Mouse (Mus musculus): ENCODE measurements at regions not wholly inside any gene's neighbourhood (a gene's known extent, or its start where the extent isn't known, plus 50 kb on each side); places are given as distances from the start of the nearest gene placed in this dataset.

DNA sequence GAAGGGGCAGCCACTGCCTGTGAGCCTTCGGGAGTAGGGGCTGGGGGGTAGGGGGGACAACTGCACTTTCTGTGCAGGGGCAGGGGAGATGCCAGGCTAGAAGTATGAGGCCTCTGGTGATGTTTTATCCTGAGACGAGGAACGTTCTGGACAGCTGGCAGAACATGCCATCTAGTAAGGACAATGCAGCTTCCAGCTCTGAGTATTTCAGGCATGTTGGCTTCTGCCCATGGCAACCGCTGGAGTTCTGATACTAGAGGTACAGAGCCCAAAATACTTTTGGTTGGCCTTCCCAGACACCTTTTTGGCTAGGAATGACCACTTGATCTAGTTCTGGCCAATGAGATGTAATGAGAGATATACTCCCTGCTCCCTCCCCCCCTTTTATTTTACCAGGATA lies 52.5 kb upstream of the Irx3 start:
- Histone ChIP-seq H3K4me1 (ENCODE audit: insufficient read depth, low read depth, low read length) (no peaks in the 10 kb centered on the region), H3K9me3 (ENCODE audit: low read length) (no peaks in the 10 kb centered on the region), H3K27me3 (replicated peaks; ENCODE audit: insufficient read depth, low read length) (no peaks in the 10 kb centered on the region), H3K9ac (replicated peaks; ENCODE audit: low read depth) (no peak overlapping the region), H3K36me3 (ENCODE audit: insufficient read depth, low read length) (no peaks in the 10 kb centered on the region), H3K4me3 (ENCODE audit: low read depth, low read length) (no peak overlapping the region), H3K27ac (ENCODE audit: low read length) (no peak overlapping the region), H3K4me2 (replicated peaks; ENCODE audit: low read depth, low read length) (no peak overlapping the region)
- TF ChIP-seq EP300 (IDR thresholded peaks at IDR 0.05) = no peak
- no peak for TF ChIP-seq CTCF (IDR thresholded peaks at IDR 0.05)
- 82% methylated on average over 4 of the region's 4 CpGs for whole genome bisulfite sequencing
- no peak for DNase-seq (ENCODE audit: low spot score)
- ATAC-seq = no peak

DNA sequence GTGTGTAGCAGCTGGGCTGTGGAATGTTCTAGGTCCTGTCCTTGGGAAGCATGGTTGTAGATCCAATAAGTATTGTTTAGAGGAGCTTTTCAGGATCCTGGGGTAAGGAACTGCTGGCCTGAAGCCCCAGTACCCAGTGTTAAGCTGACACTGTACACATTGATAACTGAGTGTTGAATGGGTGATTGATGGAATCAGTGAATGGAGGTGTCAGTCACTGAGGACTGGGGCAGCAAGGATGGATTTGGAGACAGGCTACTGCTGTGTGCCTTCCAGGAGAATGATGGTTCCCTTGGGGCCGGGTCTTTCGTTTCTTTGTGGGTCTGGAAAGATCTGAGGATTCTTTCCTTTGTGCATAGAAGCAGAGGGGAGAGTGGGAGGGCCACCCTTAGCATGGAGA lies 51.9 kb upstream of the Irx3 start:
- no peak for DNase-seq (ENCODE audit: low spot score)
- no peaks in the 10 kb centered on the region for H3K4me1 ChIP-seq (ENCODE audit: insufficient read depth, low read depth, low read length)
- H3K9ac ChIP-seq (replicated peaks; ENCODE audit: low read depth) = no peak overlapping the region
- H3K27me3 ChIP-seq (replicated peaks; ENCODE audit: insufficient read depth, low read length) = no peaks in the 10 kb centered on the region
- H3K9me3 ChIP-seq (ENCODE audit: low read length) = no peaks in the 10 kb centered on the region
- H3K36me3 ChIP-seq (ENCODE audit: insufficient read depth, low read length) = no peaks in the 10 kb centered on the region
- no peak for ATAC-seq
- no peak overlapping the region for H3K4me2 ChIP-seq (replicated peaks; ENCODE audit: low read depth, low read length)
- WGBS = 39% methylated on average over 2 of the region's 2 CpGs
- H3K27ac ChIP-seq (ENCODE audit: low read length) = no peak overlapping the region
- no peak overlapping the region for H3K4me3 ChIP-seq (ENCODE audit: low read depth, low read length)
- TF ChIP-seq CTCF (IDR thresholded peaks at IDR 0.05) (no peak), EP300 (IDR thresholded peaks at IDR 0.05) (no peak)

DNA sequence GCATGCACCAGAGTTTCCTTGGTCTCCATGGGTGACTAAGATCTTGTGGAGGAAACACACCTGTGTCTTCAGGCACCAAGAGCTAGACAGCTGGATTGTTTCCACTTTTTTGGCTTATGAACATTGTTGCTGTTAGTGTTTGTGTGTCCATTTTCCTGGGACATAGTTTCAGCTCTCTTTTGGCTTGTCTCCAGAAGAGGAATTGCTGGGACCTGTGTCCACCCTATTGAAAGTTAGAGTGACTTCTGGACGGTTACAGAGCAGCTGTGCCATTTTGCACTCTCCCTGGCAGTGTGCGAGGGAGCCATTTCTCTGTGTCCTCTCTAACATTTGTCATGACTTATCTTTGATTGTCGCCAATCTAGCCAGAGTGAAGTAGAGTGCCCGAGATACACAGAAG lies 51.5 kb upstream of the Irx3 start:
- H3K36me3 ChIP-seq (ENCODE audit: insufficient read depth, low read length) = no peaks in the 10 kb centered on the region
- no peak overlapping the region for H3K27ac ChIP-seq (ENCODE audit: low read length)
- ATAC-seq (no peak), DNase-seq (ENCODE audit: low spot score) (no peak)
- WGBS = 48% methylated on average over 4 of the region's 4 CpGs
- H3K4me2 ChIP-seq (replicated peaks; ENCODE audit: low read depth, low read length) = no peak overlapping the region
- H3K4me1 ChIP-seq (ENCODE audit: insufficient read depth, low read depth, low read length) = no peaks in the 10 kb centered on the region
- no peak for TF ChIP-seq CTCF (IDR thresholded peaks at IDR 0.05)
- TF ChIP-seq EP300 (IDR thresholded peaks at IDR 0.05) = no peak
- H3K9ac ChIP-seq (replicated peaks; ENCODE audit: low read depth) = no peak overlapping the region
- H3K9me3 ChIP-seq (ENCODE audit: low read length) = no peaks in the 10 kb centered on the region
- H3K4me3 ChIP-seq (ENCODE audit: low read depth, low read length) = no peak overlapping the region
- H3K27me3 ChIP-seq (replicated peaks; ENCODE audit: insufficient read depth, low read length) = no peaks in the 10 kb centered on the region

Measured in lung, postnatal 0 days (tissue).